Mouse (Mus musculus): ENCODE results near the gene Sh2b2. TPM values are rescaled to one million over a fixed set of nuclear protein-coding genes. Genes with fewer than 3 reads are reported as not detected.

Sh2b2 gene
- polyA plus RNA-seq, 1 experiment from 2014 or later, result 17.3 TPM

DNA sequence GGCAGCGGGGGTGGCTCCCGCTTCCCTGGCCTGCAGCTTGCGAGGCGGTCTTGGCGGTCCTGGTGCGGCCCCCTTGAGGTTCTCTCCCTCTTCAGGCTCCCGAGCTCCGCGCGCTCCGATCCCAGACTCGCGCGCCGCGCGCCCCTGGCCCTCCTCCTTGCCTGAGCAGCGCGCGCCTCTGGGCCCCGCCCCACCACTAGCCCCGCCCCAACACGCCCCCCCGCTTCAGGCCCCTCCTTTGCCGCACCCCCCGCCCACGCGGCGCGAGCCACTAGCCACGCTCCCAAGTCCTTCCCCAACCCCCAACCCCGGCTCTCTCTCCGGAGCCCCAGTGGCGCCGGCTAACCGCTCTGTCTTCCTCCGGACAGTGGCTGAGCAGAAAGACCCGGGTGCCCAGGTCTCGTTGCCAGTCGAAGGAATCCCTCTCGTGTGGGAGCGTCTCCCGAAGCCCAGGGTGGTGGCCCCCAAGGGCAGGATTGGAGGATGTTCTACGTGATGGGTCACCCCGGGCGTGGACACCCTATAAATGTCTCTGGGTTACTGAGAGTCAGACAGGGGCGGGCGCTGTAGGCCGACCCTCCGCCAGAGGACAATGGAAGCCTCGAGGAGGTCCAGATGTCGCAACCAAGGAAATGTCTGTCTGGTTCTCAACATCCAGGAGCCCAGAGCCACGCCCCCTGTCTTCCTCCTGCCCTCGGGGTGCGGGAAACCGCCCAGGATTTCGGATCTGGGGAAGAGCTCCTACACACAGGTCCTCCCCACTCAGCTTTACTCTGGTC is 1.4 kb downstream of the Sh2b2 start:
- Histone ChIP-seq H3K9me3 (ENCODE audit: control insufficient read depth, low read length) (no peaks in the 10 kb centered on the region), H3K36me3 (ENCODE audit: control insufficient read depth, insufficient read depth, low read length) (no peaks in the 10 kb centered on the region; the same call in 1 of the 2 replicates), H3K27me3 (ENCODE audit: control insufficient read depth, insufficient read depth, low read length) (no peaks in the 10 kb centered on the region), H3K9ac (ENCODE audit: low read length) (peak overlapping the region; percentile 85), H3K27ac (ENCODE audit: low read depth, low read length) (peak overlapping the region; percentile 89), H3K4me2 (ENCODE audit: low read depth) (peak overlapping the region; percentile 88), H3K4me1 (ENCODE audit: control insufficient read depth, insufficient read depth, low read length) (peaks cover 13% of the 10 kb centered on the region), H3K4me3 (ENCODE audit: low read depth, low read length) (peak overlapping the region; percentile 78)
- under 1% methylated on average over 30 of the region's 57 CpGs for WGBS
- DNase-seq (ENCODE audit: low spot score) (peak; percentile 90), ATAC-seq (ENCODE audit: insufficient read depth, low FRiP score, low TSS enrichment) (peak; percentile 71)

- DNase-seq (ENCODE audit: low spot score) (peak; percentile 72), ATAC-seq (ENCODE audit: insufficient read depth, low FRiP score, low TSS enrichment) (peak; percentile 40)
- H3K27me3 ChIP-seq (ENCODE audit: control insufficient read depth, insufficient read depth, low read length), result no peaks in the 10 kb centered on the region
- H3K9ac ChIP-seq (ENCODE audit: low read length), result peak overlapping the region; percentile 85
- under 1% methylated on average over 49 of the region's 67 CpGs for WGBS
- no peaks in the 10 kb centered on the region; the same call in 1 of the 2 replicates for H3K36me3 ChIP-seq (ENCODE audit: control insufficient read depth, insufficient read depth, low read length)
- peak overlapping the region; percentile 78 for H3K4me3 ChIP-seq (ENCODE audit: low read depth, low read length)
- peaks cover 13% of the 10 kb centered on the region for H3K4me1 ChIP-seq (ENCODE audit: control insufficient read depth, insufficient read depth, low read length)
- no peaks in the 10 kb centered on the region for H3K9me3 ChIP-seq (ENCODE audit: control insufficient read depth, low read length)
- peak overlapping the region; percentile 88 for H3K4me2 ChIP-seq (ENCODE audit: low read depth)
- H3K27ac ChIP-seq (ENCODE audit: low read depth, low read length), result peak overlapping the region; percentile 89
Measured at GRCm38 (mm10) chr5:136243851-136244761, 2.2 kb downstream of the Sh2b2 start.

GRCm38 (mm10) chr5:136241161-136241560 is 5.2 kb downstream of the Sh2b2 start:
- ATAC-seq (ENCODE audit: insufficient read depth, low FRiP score, low TSS enrichment) (no peak), DNase-seq (ENCODE audit: low spot score) (no peak)
- H3K9ac ChIP-seq (ENCODE audit: low read length), result no peak overlapping the region
- H3K36me3 ChIP-seq (ENCODE audit: control insufficient read depth, insufficient read depth, low read length), result no peaks in the 10 kb centered on the region
- no peaks in the 10 kb centered on the region for H3K9me3 ChIP-seq (ENCODE audit: control insufficient read depth, low read length)
- H3K27me3 ChIP-seq (ENCODE audit: control insufficient read depth, insufficient read depth, low read length), result no peaks in the 10 kb centered on the region
- peaks cover 14% of the 10 kb centered on the region for H3K4me1 ChIP-seq (ENCODE audit: control insufficient read depth, insufficient read depth, low read length)
- H3K4me3 ChIP-seq (ENCODE audit: low read depth, low read length), result no peak overlapping the region
- no peak overlapping the region for H3K27ac ChIP-seq (ENCODE audit: low read depth, low read length)
- H3K4me2 ChIP-seq (ENCODE audit: low read depth), result no peak overlapping the region
- 77% methylated on average over 6 of the region's 6 CpGs for WGBS

DNA sequence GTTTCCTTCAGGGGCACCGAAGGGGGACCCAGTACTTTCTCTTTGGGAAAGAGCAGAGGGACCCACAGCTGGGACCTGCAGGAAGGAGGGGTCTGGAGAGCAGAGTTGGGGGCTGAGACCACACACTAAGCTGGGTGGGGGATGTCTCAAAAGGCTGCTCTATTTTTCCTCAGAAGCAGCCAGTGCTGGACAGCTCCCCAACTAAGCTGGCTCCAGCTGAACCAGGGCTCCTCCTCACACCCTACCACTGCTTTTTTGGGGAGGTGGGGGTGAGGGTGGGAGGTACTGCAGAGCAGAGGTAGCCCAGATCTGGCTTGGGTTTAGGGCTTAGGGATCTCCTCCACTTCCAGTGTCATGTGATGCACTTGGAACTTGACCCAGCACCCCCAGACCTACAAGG is 6.0 kb downstream of the Sh2b2 start:
- Histone ChIP-seq H3K36me3 (ENCODE audit: control insufficient read depth, insufficient read depth, low read length) (no peaks in the 10 kb centered on the region), H3K4me2 (ENCODE audit: low read depth) (no peak overlapping the region), H3K27ac (ENCODE audit: low read depth, low read length) (no peak overlapping the region), H3K27me3 (ENCODE audit: control insufficient read depth, insufficient read depth, low read length) (no peaks in the 10 kb centered on the region), H3K9me3 (ENCODE audit: control insufficient read depth, low read length) (no peaks in the 10 kb centered on the region), H3K4me3 (ENCODE audit: low read depth, low read length) (no peak overlapping the region), H3K4me1 (ENCODE audit: control insufficient read depth, insufficient read depth, low read length) (peaks cover 13% of the 10 kb centered on the region), H3K9ac (ENCODE audit: low read length) (no peak overlapping the region)
- 50% methylated on average over 1 of the region's 1 CpGs for WGBS
- DNase-seq (ENCODE audit: low spot score), result no peak
- ATAC-seq (ENCODE audit: insufficient read depth, low FRiP score, low TSS enrichment), result no peak

DNA sequence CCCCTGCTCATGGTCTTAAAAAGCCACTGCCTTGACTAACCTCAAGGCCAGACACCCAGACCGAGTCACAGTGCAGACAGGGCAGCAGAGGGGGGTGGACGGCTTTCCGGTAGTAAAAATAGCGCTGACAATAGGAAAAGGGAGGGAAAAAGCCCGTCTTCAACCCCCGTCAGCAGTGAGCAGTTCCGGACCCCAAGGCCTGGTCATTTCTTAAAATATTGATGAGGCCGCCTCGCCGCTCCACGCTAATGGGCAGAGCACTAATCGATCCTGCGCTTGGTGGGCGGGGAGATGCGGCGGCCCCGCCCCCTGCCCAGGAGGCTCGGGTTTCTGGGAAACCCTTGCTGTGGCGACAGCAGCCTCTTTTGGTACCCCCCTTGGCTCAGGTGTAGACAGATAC is 8.7 kb downstream of the Sh2b2 start:
- 0 out of 2 replicates have a peak overlapping the region, but pooled peaks have one; percentile 9 for H3K9ac ChIP-seq (ENCODE audit: low read length)

GRCm38 (mm10) chr5:136236611-136237010 is 9.7 kb downstream of the Sh2b2 start:
- no peak overlapping the region for H3K27ac ChIP-seq (ENCODE audit: low read depth, low read length)
- WGBS, result 69% methylated on average over 5 of the region's 5 CpGs
- no peaks in the 10 kb centered on the region for H3K27me3 ChIP-seq (ENCODE audit: control insufficient read depth, insufficient read depth, low read length)
- H3K36me3 ChIP-seq (ENCODE audit: control insufficient read depth, insufficient read depth, low read length), result no peaks in the 10 kb centered on the region; the same call in 1 of the 2 replicates
- H3K9ac ChIP-seq (ENCODE audit: low read length), result no peak overlapping the region
- peak; percentile 7 for DNase-seq (ENCODE audit: low spot score)
- no peak overlapping the region for H3K4me3 ChIP-seq (ENCODE audit: low read depth, low read length)
- H3K9me3 ChIP-seq (ENCODE audit: control insufficient read depth, low read length), result no peaks in the 10 kb centered on the region
- no peak for ATAC-seq (ENCODE audit: insufficient read depth, low FRiP score, low TSS enrichment)
- H3K4me1 ChIP-seq (ENCODE audit: control insufficient read depth, insufficient read depth, low read length), result peaks cover 10% of the 10 kb centered on the region
- H3K4me2 ChIP-seq (ENCODE audit: low read depth), result no peak overlapping the region

More for the DNA sequence above, 8.7 kb downstream of the Sh2b2 start:
- ATAC-seq (ENCODE audit: insufficient read depth, low FRiP score, low TSS enrichment) (no peak), DNase-seq (ENCODE audit: low spot score) (peak; percentile 49)
- H3K4me3 ChIP-seq (ENCODE audit: low read depth, low read length), result peak overlapping the region; percentile 11; the same call in 1 of the 2 replicates
- no peak overlapping the region for H3K27ac ChIP-seq (ENCODE audit: low read depth, low read length)
- 1% methylated on average over 19 of the region's 19 CpGs for WGBS
- no peaks in the 10 kb centered on the region for H3K27me3 ChIP-seq (ENCODE audit: control insufficient read depth, insufficient read depth, low read length)
- no peaks in the 10 kb centered on the region for H3K9me3 ChIP-seq (ENCODE audit: control insufficient read depth, low read length)
- peaks cover 5% of the 10 kb centered on the region for H3K4me1 ChIP-seq (ENCODE audit: control insufficient read depth, insufficient read depth, low read length)
- no peaks in the 10 kb centered on the region for H3K36me3 ChIP-seq (ENCODE audit: control insufficient read depth, insufficient read depth, low read length)
- peak overlapping the region; percentile 35 for H3K4me2 ChIP-seq (ENCODE audit: low read depth)

DNA sequence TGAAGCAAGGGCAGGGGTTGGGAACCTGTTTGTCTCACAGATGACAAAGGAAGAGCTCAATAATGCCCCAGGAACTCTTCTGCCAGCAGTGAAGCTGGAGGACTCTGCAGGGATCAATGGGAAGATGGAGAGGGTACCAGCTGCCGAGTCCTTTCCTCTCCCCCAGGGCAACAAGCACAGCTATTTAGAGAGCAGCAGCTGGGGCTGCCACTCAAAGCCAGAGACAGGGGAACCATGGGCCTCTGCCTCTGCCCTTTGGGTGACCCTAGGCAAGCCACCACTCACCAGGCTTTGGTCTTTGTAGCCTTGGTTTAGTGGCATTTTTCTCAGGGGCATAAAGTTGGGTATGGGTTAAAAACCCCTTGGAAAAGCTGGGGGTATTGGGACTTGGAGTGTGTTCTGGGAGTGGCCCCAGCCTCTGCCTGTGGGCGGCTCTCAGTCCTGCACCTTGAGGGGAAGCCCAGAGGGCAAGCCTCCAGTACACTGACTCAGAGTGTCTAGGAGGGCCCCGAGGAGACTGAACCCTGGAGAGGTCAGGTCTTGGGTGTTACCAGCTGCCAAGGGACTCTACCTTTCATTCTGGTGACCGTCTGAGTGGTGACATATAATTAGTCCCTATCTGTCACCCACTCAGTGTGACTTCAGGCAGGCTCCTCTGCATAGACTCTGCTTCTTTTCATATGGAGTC is 15.9 kb downstream of the Sh2b2 start:
- H3K4me3 ChIP-seq (ENCODE audit: low read depth, low read length), result no peak overlapping the region
- H3K27ac ChIP-seq (ENCODE audit: low read depth, low read length), result no peak overlapping the region
- no peak overlapping the region for H3K4me2 ChIP-seq (ENCODE audit: low read depth)
- no peaks in the 10 kb centered on the region for H3K27me3 ChIP-seq (ENCODE audit: control insufficient read depth, insufficient read depth, low read length)
- H3K36me3 ChIP-seq (ENCODE audit: control insufficient read depth, insufficient read depth, low read length), result peaks cover 2% of the 10 kb centered on the region
- H3K9ac ChIP-seq (ENCODE audit: low read length), result no peak overlapping the region
- DNase-seq (ENCODE audit: low spot score) (peak; percentile 59), ATAC-seq (ENCODE audit: insufficient read depth, low FRiP score, low TSS enrichment) (no peak)
- H3K4me1 ChIP-seq (ENCODE audit: control insufficient read depth, insufficient read depth, low read length), result peaks cover 6% of the 10 kb centered on the region; the same call in 1 of the 2 replicates
- 60% methylated on average over 4 of the region's 4 CpGs for WGBS
- H3K9me3 ChIP-seq (ENCODE audit: control insufficient read depth, low read length), result no peaks in the 10 kb centered on the region

- Histone ChIP-seq H3K9me3 (ENCODE audit: control insufficient read depth, low read length) (no peaks in the 10 kb centered on the region), H3K27me3 (ENCODE audit: control insufficient read depth, insufficient read depth, low read length) (no peaks in the 10 kb centered on the region), H3K4me1 (ENCODE audit: control insufficient read depth, insufficient read depth, low read length) (no peaks in the 10 kb centered on the region), H3K4me3 (ENCODE audit: low read depth, low read length) (no peak overlapping the region), H3K9ac (ENCODE audit: low read length) (no peak overlapping the region), H3K27ac (ENCODE audit: low read depth, low read length) (no peak overlapping the region), H3K36me3 (ENCODE audit: control insufficient read depth, insufficient read depth, low read length) (peaks cover 13% of the 10 kb centered on the region), H3K4me2 (ENCODE audit: low read depth) (no peak overlapping the region)
- 83% methylated on average over 7 of the region's 7 CpGs for WGBS
- no peak for ATAC-seq (ENCODE audit: insufficient read depth, low FRiP score, low TSS enrichment)
- no peak for DNase-seq (ENCODE audit: low spot score)
Measured at GRCm38 (mm10) chr5:136226246-136226876, 20.0 kb downstream of the Sh2b2 start.

Data from neural tube, embryonic 11.5 days (tissue).